Mouse (Mus musculus): ENCODE data around the gene Itgb4. TPM values are rescaled to one million over a fixed set of nuclear protein-coding genes. Genes with fewer than 3 reads are reported as not detected.
A peak's percentile ranks its signal among the peaks of the same experiment; 100 is the strongest.

Itgb4 gene
- polyA plus RNA-seq (2014; fragmentation: Nextera tagmentation; extraction: Ambion mirVana), result 0.58 and 0.72 TPM in 2 replicates

- H3K4me3 ChIP-seq (ENCODE audit: low read depth, low read length), result peak within 1 kb of the TSS; percentile 32
- H3K27me3 ChIP-seq (ENCODE audit: control insufficient read depth, insufficient read depth, low read length), result peaks cover 32% of the 10 kb centered on the region
- H3K36me3 ChIP-seq (ENCODE audit: control insufficient read depth, insufficient read depth, low read length), result no peaks in the 10 kb centered on the region
- ATAC-seq (ENCODE audit: insufficient read depth, low FRiP score, low TSS enrichment) (no peak), DNase-seq (ENCODE audit: low spot score) (no peak)
- H3K4me2 ChIP-seq (ENCODE audit: low read depth), result peak within 1 kb of the TSS; percentile 46
- 0 out of 2 replicates have a peak within 1 kb of the TSS, but pooled peaks have one; percentile 23 for H3K9ac ChIP-seq (ENCODE audit: low read length)
- H3K27ac ChIP-seq (ENCODE audit: low read depth, low read length), result no peak within 1 kb of the TSS
- WGBS, result 8% methylated on average over 55 of the region's 58 CpGs
- peaks cover 6% of the 10 kb centered on the region; the same call in 1 of the 2 replicates for H3K4me1 ChIP-seq (ENCODE audit: control insufficient read depth, insufficient read depth, low read length)
- H3K9me3 ChIP-seq (ENCODE audit: control insufficient read depth, low read length), result no peaks in the 10 kb centered on the region
Measured at GRCm38 (mm10) chr11:115974309-115975082, at the start of gene Itgb4. TSS of gene Itgb4 (plus strand) at chr11:115974709.

GRCm38 (mm10) chr11:115929031-115929430 lies 45.5 kb upstream of the Itgb4 start:
- H3K4me3 ChIP-seq (ENCODE audit: low read depth, low read length), result no peak overlapping the region
- H3K27ac ChIP-seq (ENCODE audit: low read depth, low read length), result no peak overlapping the region
- no peak overlapping the region for H3K9ac ChIP-seq (ENCODE audit: low read length)
- no peaks in the 10 kb centered on the region for H3K27me3 ChIP-seq (ENCODE audit: control insufficient read depth, insufficient read depth, low read length)
- ATAC-seq (ENCODE audit: insufficient read depth, low FRiP score, low TSS enrichment) (no peak), DNase-seq (ENCODE audit: low spot score) (no peak)
- no peaks in the 10 kb centered on the region for H3K9me3 ChIP-seq (ENCODE audit: control insufficient read depth, low read length)
- H3K4me1 ChIP-seq (ENCODE audit: control insufficient read depth, insufficient read depth, low read length), result peaks cover 5% of the 10 kb centered on the region
- H3K36me3 ChIP-seq (ENCODE audit: control insufficient read depth, insufficient read depth, low read length), result no peaks in the 10 kb centered on the region; the same call in 1 of the 2 replicates
- no peak overlapping the region for H3K4me2 ChIP-seq (ENCODE audit: low read depth)
- whole genome bisulfite sequencing, result 93% methylated on average over 8 of the region's 8 CpGs

GRCm38 (mm10) chr11:115929818-115930217 lies 44.7 kb upstream of the Itgb4 start:
- Histone ChIP-seq H3K27ac (ENCODE audit: low read depth, low read length) (no peak overlapping the region), H3K4me1 (ENCODE audit: control insufficient read depth, insufficient read depth, low read length) (peaks cover 13% of the 10 kb centered on the region), H3K9me3 (ENCODE audit: control insufficient read depth, low read length) (no peaks in the 10 kb centered on the region), H3K4me2 (ENCODE audit: low read depth) (no peak overlapping the region), H3K36me3 (ENCODE audit: control insufficient read depth, insufficient read depth, low read length) (no peaks in the 10 kb centered on the region; the same call in 1 of the 2 replicates), H3K27me3 (ENCODE audit: control insufficient read depth, insufficient read depth, low read length) (no peaks in the 10 kb centered on the region), H3K4me3 (ENCODE audit: low read depth, low read length) (no peak overlapping the region), H3K9ac (ENCODE audit: low read length) (no peak overlapping the region)
- ATAC-seq (ENCODE audit: insufficient read depth, low FRiP score, low TSS enrichment) (no peak), DNase-seq (ENCODE audit: low spot score) (no peak)
- 75% methylated on average over 3 of the region's 3 CpGs for WGBS

DNA sequence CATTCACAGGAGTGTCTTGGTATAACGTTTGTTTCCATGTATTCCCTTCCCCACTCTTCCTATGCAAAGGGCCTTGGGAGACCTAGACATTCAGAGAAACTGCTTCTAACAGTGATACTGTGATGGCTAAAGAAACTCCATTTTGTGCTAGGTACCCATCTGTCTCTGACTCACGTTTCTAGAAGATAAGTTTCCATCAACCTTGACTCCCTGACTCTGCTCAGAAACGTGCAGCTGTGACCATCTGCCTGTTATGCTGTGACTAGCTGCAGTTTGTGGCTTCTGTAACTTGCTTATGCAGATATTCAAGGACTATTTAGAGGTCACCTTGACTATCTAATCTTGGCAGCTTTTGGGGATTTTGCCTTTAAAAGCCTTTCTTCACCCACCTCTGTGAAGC lies 43.3 kb upstream of the Itgb4 start:
- Histone ChIP-seq H3K27ac (ENCODE audit: low read depth, low read length) (no peak overlapping the region), H3K36me3 (ENCODE audit: control insufficient read depth, insufficient read depth, low read length) (no peaks in the 10 kb centered on the region; the same call in 1 of the 2 replicates), H3K4me1 (ENCODE audit: control insufficient read depth, insufficient read depth, low read length) (peaks cover 13% of the 10 kb centered on the region), H3K27me3 (ENCODE audit: control insufficient read depth, insufficient read depth, low read length) (no peaks in the 10 kb centered on the region), H3K4me2 (ENCODE audit: low read depth) (no peak overlapping the region), H3K9ac (ENCODE audit: low read length) (no peak overlapping the region), H3K9me3 (ENCODE audit: control insufficient read depth, low read length) (no peaks in the 10 kb centered on the region), H3K4me3 (ENCODE audit: low read depth, low read length) (no peak overlapping the region)
- DNase-seq (ENCODE audit: low spot score) (no peak), ATAC-seq (ENCODE audit: insufficient read depth, low FRiP score, low TSS enrichment) (no peak)
- WGBS, result 69% methylated on average over 3 of the region's 3 CpGs

GRCm38 (mm10) chr11:115933108-115933746 lies 41.3 kb upstream of the Itgb4 start, which contains the start of the genes Sap30bp and Recql5:
TSS of gene Sap30bp (plus strand) at chr11:115933282.
TSS of gene Recql5 (minus strand) at chr11:115933477.
- H3K4me3 ChIP-seq (ENCODE audit: low read depth, low read length), result peak within 1 kb of the TSS; percentile 84
- peak within 1 kb of the TSS; percentile 78 for H3K9ac ChIP-seq (ENCODE audit: low read length)
- no peaks in the 10 kb centered on the region for H3K9me3 ChIP-seq (ENCODE audit: control insufficient read depth, low read length)
- H3K4me2 ChIP-seq (ENCODE audit: low read depth), result peak within 1 kb of the TSS; percentile 94
- peaks cover 13% of the 10 kb centered on the region for H3K4me1 ChIP-seq (ENCODE audit: control insufficient read depth, insufficient read depth, low read length)
- DNase-seq (ENCODE audit: low spot score) (peak; percentile 97), ATAC-seq (ENCODE audit: insufficient read depth, low FRiP score, low TSS enrichment) (peak; percentile 94)
- H3K27me3 ChIP-seq (ENCODE audit: control insufficient read depth, insufficient read depth, low read length), result no peaks in the 10 kb centered on the region
- peaks cover 2% of the 10 kb centered on the region; the same call in 1 of the 2 replicates for H3K36me3 ChIP-seq (ENCODE audit: control insufficient read depth, insufficient read depth, low read length)
- no peak within 1 kb of the TSS for H3K27ac ChIP-seq (ENCODE audit: low read depth, low read length)
- under 1% methylated on average over 28 of the region's 28 CpGs for WGBS

- H3K27ac ChIP-seq (ENCODE audit: low read depth, low read length), result no peak overlapping the region
- WGBS, result under 1% methylated on average over 16 of the region's 16 CpGs
- H3K4me3 ChIP-seq (ENCODE audit: low read depth, low read length), result peak overlapping the region; percentile 84
- peaks cover 13% of the 10 kb centered on the region for H3K4me1 ChIP-seq (ENCODE audit: control insufficient read depth, insufficient read depth, low read length)
- no peak for DNase-seq (ENCODE audit: low spot score)
- no peaks in the 10 kb centered on the region for H3K27me3 ChIP-seq (ENCODE audit: control insufficient read depth, insufficient read depth, low read length)
- no peak for ATAC-seq (ENCODE audit: insufficient read depth, low FRiP score, low TSS enrichment)
- no peaks in the 10 kb centered on the region for H3K9me3 ChIP-seq (ENCODE audit: control insufficient read depth, low read length)
- peak overlapping the region; percentile 78 for H3K9ac ChIP-seq (ENCODE audit: low read length)
- H3K4me2 ChIP-seq (ENCODE audit: low read depth), result peak overlapping the region; percentile 84
- H3K36me3 ChIP-seq (ENCODE audit: control insufficient read depth, insufficient read depth, low read length), result 0 out of 2 replicates have a peak, but pooled peaks cover 2% of the 10 kb centered on the region
Measured at GRCm38 (mm10) chr11:115933747-115934110, 40.8 kb upstream of the Itgb4 start.

DNA sequence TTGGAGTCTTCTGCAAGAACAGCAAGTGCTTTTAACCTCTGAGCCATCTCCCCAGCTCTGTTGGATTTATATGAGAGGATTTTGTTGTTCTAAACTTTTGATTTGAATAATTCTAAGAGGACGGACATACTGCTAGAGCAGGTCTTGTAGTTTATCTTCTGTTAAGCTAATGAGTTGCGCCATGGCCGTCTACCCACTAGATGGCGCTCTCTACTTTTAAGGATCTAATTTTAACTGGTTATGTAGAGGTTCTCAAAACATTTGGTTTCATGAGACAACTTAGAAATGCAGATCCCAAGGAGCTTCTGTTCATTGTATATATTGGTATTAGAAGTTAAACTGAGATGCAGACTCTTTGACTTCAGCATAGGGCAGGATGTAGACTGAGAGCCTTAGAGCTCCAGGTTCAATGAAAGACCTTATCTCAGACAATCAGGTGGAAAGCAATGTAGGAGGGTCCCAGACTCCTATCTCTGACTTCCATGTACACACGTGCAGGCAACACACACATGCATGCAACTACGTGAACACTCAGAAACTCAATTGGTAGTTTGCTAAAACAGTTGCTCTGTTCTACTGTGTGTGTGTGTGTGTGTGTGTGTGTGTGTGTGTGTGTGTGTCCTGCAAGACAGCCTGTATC lies 34.7 kb upstream of the Itgb4 start:
- H3K4me2 ChIP-seq (ENCODE audit: low read depth), result no peak overlapping the region
- 45% methylated on average over 6 of the region's 6 CpGs for WGBS
- no peak overlapping the region for H3K9ac ChIP-seq (ENCODE audit: low read length)
- DNase-seq (ENCODE audit: low spot score) (peak; percentile 65), ATAC-seq (ENCODE audit: insufficient read depth, low FRiP score, low TSS enrichment) (no peak)
- H3K27me3 ChIP-seq (ENCODE audit: control insufficient read depth, insufficient read depth, low read length), result no peaks in the 10 kb centered on the region
- no peaks in the 10 kb centered on the region for H3K9me3 ChIP-seq (ENCODE audit: control insufficient read depth, low read length)
- H3K4me3 ChIP-seq (ENCODE audit: low read depth, low read length), result no peak overlapping the region
- H3K36me3 ChIP-seq (ENCODE audit: control insufficient read depth, insufficient read depth, low read length), result peaks cover 13% of the 10 kb centered on the region
- H3K4me1 ChIP-seq (ENCODE audit: control insufficient read depth, insufficient read depth, low read length), result no peaks in the 10 kb centered on the region
- H3K27ac ChIP-seq (ENCODE audit: low read depth, low read length), result no peak overlapping the region

DNA sequence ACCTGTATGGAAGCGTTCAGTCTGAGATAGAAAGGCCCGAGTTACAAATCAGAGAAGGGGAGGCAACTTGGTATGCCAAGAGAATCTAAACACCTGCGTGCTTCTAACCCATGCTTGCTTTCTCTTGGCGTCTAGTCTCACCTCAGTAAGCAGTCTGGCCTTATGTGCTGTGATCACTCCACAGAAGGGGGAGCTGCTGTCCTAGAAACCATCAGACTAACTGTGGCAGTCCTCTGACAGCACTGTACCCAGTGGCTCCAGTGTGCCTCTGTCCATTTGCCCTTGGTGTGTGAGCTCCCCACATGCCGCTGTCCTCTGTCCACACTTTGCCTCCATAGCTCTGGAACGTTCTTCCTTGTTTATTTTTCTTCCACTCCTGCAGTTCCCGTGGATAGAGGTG lies 32.5 kb upstream of the Itgb4 start:
- Histone ChIP-seq H3K4me2 (ENCODE audit: low read depth) (no peak overlapping the region), H3K9me3 (ENCODE audit: control insufficient read depth, low read length) (no peaks in the 10 kb centered on the region), H3K4me1 (ENCODE audit: control insufficient read depth, insufficient read depth, low read length) (no peaks in the 10 kb centered on the region), H3K36me3 (ENCODE audit: control insufficient read depth, insufficient read depth, low read length) (peaks cover 16% of the 10 kb centered on the region), H3K27ac (ENCODE audit: low read depth, low read length) (no peak overlapping the region), H3K9ac (ENCODE audit: low read length) (no peak overlapping the region), H3K27me3 (ENCODE audit: control insufficient read depth, insufficient read depth, low read length) (no peaks in the 10 kb centered on the region), H3K4me3 (ENCODE audit: low read depth, low read length) (no peak overlapping the region)
- 86% methylated on average over 7 of the region's 7 CpGs for WGBS
- DNase-seq (ENCODE audit: low spot score) (no peak), ATAC-seq (ENCODE audit: insufficient read depth, low FRiP score, low TSS enrichment) (no peak)
